Mouse (Mus musculus) testis, adult 2 months (tissue): ENCODE data around the gene Fam20a. TPM values are rescaled to one million over a fixed set of nuclear protein-coding genes. Genes with fewer than 3 reads are reported as not detected.
A peak's percentile ranks its signal among the peaks of the same experiment; 100 is the strongest.

Experiments
- H3K27ac ChIP-seq: fragments of 200-500 bp; 2 replicates; pipeline ENCODE4 v1.5.1; 2012; ENCODE audit warnings: low read depth, low read length; ENCODE audit not compliant: control insufficient read depth, insufficient read depth
- H3K27me3 ChIP-seq: fragments of 200-500 bp; 2 replicates; pipeline ENCODE4 v1.6.1; 2012; ENCODE audit warnings: mild to moderate bottlenecking, low read length, moderate library complexity; ENCODE audit not compliant: control insufficient read depth, insufficient read depth
- H3K36me3 ChIP-seq: fragments of 200-500 bp; 2 replicates; pipeline ENCODE4 v1.6.1; 2012; ENCODE audit warnings: mild to moderate bottlenecking, low read length; ENCODE audit not compliant: control insufficient read depth, insufficient read depth
- H3K4me1 ChIP-seq: fragments of 200-500 bp; 2 replicates; pipeline ENCODE4 v1.6.1; 2012; ENCODE audit warnings: low read length; ENCODE audit not compliant: control insufficient read depth, insufficient read depth
- H3K4me3 ChIP-seq: fragments of 200-500 bp; 2 replicates; pipeline ENCODE4 v1.5.1; 2012; ENCODE audit warnings: low read depth, mild to moderate bottlenecking, low read length, moderate library complexity, mixed read lengths; ENCODE audit not compliant: control insufficient read depth
- CTCF ChIP-seq: fragments of 200-500 bp; IDR thresholded peaks from 2 replicates; pipeline ENCODE4 v1.5.1; 2012; ENCODE audit warnings: low read depth, mild to moderate bottlenecking, inconsistent platforms, low read length, moderate library complexity; ENCODE audit not compliant: control insufficient read depth, insufficient read depth, insufficient replicate concordance
- POLR2A ChIP-seq: fragments of 200-500 bp; IDR thresholded peaks from 2 replicates; pipeline ENCODE4 v1.6.1; 2012; ENCODE audit warnings: low read depth, mild to moderate bottlenecking, inconsistent platforms, low read length, moderate library complexity; ENCODE audit not compliant: control insufficient read depth
- polyA plus RNA-seq: library from polyadenylated mRNA; depleted of rRNA; stranded (reverse); fragments of >200 nt; gene quantifications from 2 replicates; pipeline ENCODE4 v1.2.3, GENCODE M21; 2012

The Fam20a gene
- polyA plus RNA-seq, 1 experiment, result 99.4 TPM

DNA sequence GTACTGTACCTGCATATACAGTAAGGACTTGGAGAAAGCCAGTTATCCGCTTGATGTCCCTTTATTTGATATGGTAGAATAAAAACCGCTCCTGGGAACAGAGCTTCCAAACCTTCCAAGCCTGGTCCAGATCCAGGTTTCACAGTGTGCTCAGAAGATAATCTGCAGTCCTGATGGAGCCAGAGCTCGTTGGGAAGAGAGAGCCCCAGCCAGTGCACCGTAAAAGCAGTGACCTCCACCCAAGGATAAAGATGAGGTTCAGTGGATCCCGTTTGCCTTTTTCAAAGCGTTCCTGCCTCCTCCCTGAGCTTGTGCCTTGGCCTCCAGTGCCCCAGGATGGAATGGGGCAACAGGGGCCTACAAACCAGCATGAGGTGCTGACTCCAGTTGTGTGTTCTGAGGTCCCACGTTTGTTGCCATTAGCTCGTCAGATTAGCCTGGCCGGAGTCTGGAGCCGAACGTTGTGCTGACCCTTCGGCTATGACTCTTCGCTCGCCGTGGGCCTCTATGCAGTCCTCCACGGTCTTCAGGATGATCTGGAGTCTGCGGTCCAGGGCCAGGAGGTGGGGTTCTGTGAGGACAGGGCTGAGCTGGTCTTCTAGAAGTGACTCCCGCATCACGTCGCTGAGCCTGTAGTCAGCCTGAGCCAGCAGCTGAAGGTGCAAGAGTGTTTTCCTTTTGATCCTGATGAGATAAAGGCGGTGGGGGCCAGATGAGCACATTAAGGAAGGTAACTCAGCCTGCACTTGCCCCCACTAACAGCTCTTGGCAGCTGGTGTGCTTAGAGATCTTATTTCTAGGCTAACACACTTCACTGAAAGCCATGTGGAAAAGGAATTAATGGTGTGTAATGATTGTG, 49.0 kb downstream of the Fam20a start:
- TF ChIP-seq CTCF (no peak), POLR2A (no peak)
- H3K36me3 ChIP-seq, result no peaks in the 10 kb centered on the region; the same call in 1 of the 2 replicates
- H3K4me1 ChIP-seq, result peaks cover 12% of the 10 kb centered on the region
- H3K4me3 ChIP-seq, result no peak overlapping the region
- no peaks in the 10 kb centered on the region for H3K27me3 ChIP-seq
- H3K27ac ChIP-seq, result peak overlapping the region; percentile 51

- Histone ChIP-seq H3K27me3 (no peaks in the 10 kb centered on the region), H3K36me3 (no peaks in the 10 kb centered on the region; the same call in 1 of the 2 replicates), H3K27ac (no peak overlapping the region), H3K4me1 (peaks cover 12% of the 10 kb centered on the region), H3K4me3 (no peak overlapping the region)
- no peak for TF ChIP-seq POLR2A
- TF ChIP-seq CTCF, result no peak
Measured at GRCm38 (mm10) chr11:109672396-109672795, 49.7 kb downstream of the Fam20a start.

DNA sequence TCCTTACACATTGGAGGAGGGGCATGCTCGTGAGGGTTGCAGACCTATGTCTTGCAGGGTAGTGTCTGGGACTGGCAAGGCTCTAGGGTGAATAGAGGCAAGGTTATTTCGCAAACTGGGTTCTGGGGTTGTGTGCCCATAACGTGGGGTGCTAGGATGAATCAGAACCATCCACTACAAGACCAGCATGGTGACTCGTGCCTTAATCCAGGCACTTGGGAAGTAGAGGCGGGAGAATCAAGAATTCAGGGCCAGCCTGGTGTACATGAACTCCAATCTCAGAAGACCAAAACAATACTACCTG, 50.1 kb downstream of the Fam20a start:
- Histone ChIP-seq H3K4me3 (no peak overlapping the region), H3K36me3 (no peaks in the 10 kb centered on the region; the same call in 1 of the 2 replicates), H3K4me1 (peaks cover 11% of the 10 kb centered on the region), H3K27me3 (no peaks in the 10 kb centered on the region), H3K27ac (no peak overlapping the region; the same call in 1 of the 2 replicates)
- TF ChIP-seq CTCF, result no peak

DNA sequence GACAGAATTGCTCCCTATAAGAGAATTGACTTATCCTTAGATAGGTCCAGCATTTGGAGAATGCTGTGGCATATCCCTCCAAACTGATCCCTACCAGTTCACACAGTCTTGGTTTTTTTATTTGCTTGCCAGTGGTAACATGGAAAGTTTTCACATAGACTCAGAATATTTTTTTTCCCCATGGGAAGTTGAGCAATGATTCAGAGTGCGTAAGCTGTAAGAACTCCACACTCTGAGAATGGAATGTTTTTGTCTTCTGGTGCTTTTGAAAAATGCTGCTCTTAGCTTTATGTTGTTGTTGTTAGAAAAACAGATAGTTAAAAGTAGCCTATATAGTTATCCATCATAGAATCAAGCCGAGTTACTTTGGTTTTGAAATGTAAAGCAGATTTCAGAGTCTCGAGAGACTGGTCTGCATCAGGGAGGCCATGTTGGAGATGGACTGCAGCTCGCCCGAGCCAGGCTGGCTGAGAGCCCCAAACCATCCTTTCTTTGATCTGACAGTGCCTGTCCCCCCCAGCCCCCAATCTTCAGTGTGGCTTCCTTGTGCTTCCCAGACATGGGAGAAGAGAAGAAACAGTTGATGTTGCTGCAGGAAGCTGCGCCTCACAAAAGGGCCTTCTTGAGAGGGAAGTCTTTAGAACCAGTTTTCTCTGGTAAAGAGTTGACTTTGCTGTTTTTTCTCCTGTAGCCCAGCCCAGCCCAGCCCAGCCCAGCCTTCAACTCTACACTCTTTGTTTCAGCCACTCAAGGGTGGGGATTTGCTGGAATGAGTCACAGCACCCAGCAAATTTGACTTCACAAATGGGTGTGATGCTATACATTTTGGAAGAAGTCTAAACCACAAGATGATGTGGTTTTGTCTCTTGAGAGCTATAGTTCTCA, 50.7 kb downstream of the Fam20a start:
- H3K36me3 ChIP-seq, result peaks cover under 1% of the 10 kb centered on the region
- no peaks in the 10 kb centered on the region for H3K27me3 ChIP-seq
- peak overlapping the region; percentile 6; the same call in 1 of the 2 replicates for H3K27ac ChIP-seq
- no peak for TF ChIP-seq POLR2A
- no peak for TF ChIP-seq CTCF
- peaks cover 11% of the 10 kb centered on the region for H3K4me1 ChIP-seq
- no peak overlapping the region for H3K4me3 ChIP-seq

GRCm38 (mm10) chr11:109670026-109670916, 51.8 kb downstream of the Fam20a start:
- Histone ChIP-seq H3K27ac (peak overlapping the region; percentile 51; the same call in 1 of the 2 replicates), H3K4me1 (peaks cover 7% of the 10 kb centered on the region), H3K36me3 (peaks cover 2% of the 10 kb centered on the region), H3K27me3 (no peaks in the 10 kb centered on the region), H3K4me3 (no peak overlapping the region)
- TF ChIP-seq CTCF, result no peak
- TF ChIP-seq POLR2A, result no peak

- Histone ChIP-seq H3K4me3 (no peak overlapping the region), H3K27ac (no peak overlapping the region), H3K4me1 (peaks cover 7% of the 10 kb centered on the region), H3K36me3 (peaks cover 4% of the 10 kb centered on the region), H3K27me3 (no peaks in the 10 kb centered on the region)
- TF ChIP-seq CTCF (no peak), POLR2A (no peak)
Measured at GRCm38 (mm10) chr11:109669149-109669708, 52.9 kb downstream of the Fam20a start.
